Mouse (Mus musculus): ENCODE measurements around the gene Tfpi. TPM values are rescaled to one million over a fixed set of nuclear protein-coding genes. Genes with fewer than 3 reads are reported as not detected.
A peak's percentile ranks its signal among the peaks of the same experiment; 100 is the strongest.

Tfpi gene
- polyA plus RNA-seq (2012; fragmentation: generic; extraction: Trizol), result 7.6 TPM
- long read RNA-seq, experiment 1, partial matches to known transcripts, result 2 of 21 reads
- long read RNA-seq, experiment 1, other reads (novel, unspliced or antisense), result 15 of 21 reads
- long read RNA-seq, experiment 2, transcript Tfpi-202 (8 exons, 3,576 nt), result major isoform, 15 of 91 reads
- long read RNA-seq, experiment 2, transcript Tfpi-204 (8 exons, 3,614 nt), result minor isoform, 8 of 91 reads
- long read RNA-seq, experiment 2, partial matches to known transcripts, result 1 of 91 reads
- long read RNA-seq, experiment 2, other reads (novel, unspliced or antisense), result 66 of 91 reads

DNA sequence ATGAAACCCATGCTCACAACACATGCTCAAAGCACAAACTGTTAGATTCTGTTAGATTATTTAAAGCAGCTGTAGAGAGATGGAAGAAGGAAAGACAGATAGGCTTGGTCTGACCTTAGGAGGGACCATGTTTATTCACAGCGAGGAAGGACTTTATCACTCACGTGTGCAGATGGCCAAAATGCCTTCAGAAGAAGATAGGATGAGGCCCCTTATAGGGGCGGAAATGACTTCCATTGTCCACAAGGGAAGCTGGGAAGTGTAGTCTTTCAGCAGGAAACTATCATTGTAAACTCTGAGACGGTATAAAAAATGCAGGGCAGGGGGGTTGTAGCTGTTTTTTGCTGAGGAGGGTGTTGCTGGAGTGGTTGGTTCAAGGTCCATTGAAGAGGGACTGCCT is at the start of gene Tfpi:
TSS of gene Tfpi (minus strand) at position 199 of the 400 bp plus-strand sequence.
- Histone ChIP-seq H3K79me2 (ENCODE audit: control insufficient read depth, insufficient read depth) (no peaks in the 10 kb centered on the region), H3K36me3 (ENCODE audit: control insufficient read depth, insufficient read depth) (peaks cover 12% of the 10 kb centered on the region), H3K79me3 (ENCODE audit: low read depth) (no peaks in the 10 kb centered on the region), H3K4me3 (ENCODE audit: insufficient read depth, poor library complexity, severe bottlenecking) (peak within 1 kb of the TSS; percentile 29), H3ac (ENCODE audit: control insufficient read depth, insufficient read length, low read depth) (peak within 1 kb of the TSS; percentile 49), H3K27me3 (ENCODE audit: control insufficient read depth, insufficient read depth, insufficient read length) (no peaks in the 10 kb centered on the region)
- TF ChIP-seq MYOD1 (IDR thresholded peaks at IDR 0.05; ENCODE audit: control insufficient read depth, insufficient read length, low read depth) (no peak), USF1 (IDR thresholded peaks at IDR 0.05; ENCODE audit: low read depth) (peak; percentile 52)

DNA sequence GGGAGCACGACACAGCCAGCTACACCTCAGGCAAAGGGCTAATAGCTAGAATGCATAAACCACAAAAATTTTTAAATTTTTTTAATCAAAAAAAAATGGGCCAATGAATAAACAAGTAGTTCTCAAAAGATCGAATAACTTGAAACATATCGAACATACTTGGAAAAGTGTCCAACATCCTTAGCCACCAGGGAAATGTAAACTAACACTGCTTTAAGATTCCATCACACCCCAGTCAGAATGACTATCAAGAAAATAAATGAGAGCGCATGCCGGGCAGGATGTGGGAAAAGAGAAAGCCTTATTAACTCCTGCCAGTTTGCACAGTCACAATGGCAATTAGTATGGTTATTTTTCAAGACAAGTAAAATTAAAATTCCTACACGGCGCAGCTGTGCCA is 49.6 kb upstream of the Tfpi start:
- Histone ChIP-seq H3K27me3 (ENCODE audit: control insufficient read depth, insufficient read depth, insufficient read length) (no peaks in the 10 kb centered on the region), H3K79me2 (ENCODE audit: control insufficient read depth, insufficient read depth) (no peaks in the 10 kb centered on the region), H3K4me3 (ENCODE audit: insufficient read depth, poor library complexity, severe bottlenecking) (no peak overlapping the region), H3K36me3 (ENCODE audit: control insufficient read depth, insufficient read depth) (no peaks in the 10 kb centered on the region), H3K79me3 (ENCODE audit: low read depth) (no peaks in the 10 kb centered on the region), H3ac (ENCODE audit: control insufficient read depth, insufficient read length, low read depth) (no peak overlapping the region)
- TF ChIP-seq MYOG (IDR thresholded peaks at IDR 0.05; ENCODE audit: control insufficient read depth, extremely low read depth, insufficient read length), result no peak
- no peak for TF ChIP-seq MYOD1 (IDR thresholded peaks at IDR 0.05; ENCODE audit: control insufficient read depth, insufficient read length, low read depth)
- no peak for TF ChIP-seq MAX (IDR thresholded peaks at IDR 0.05)
- no peak for TF ChIP-seq FOSL1 (IDR thresholded peaks at IDR 0.05; ENCODE audit: insufficient read depth, low read length, poor library complexity, severe bottlenecking)
- no peak for TF ChIP-seq USF1 (IDR thresholded peaks at IDR 0.05; ENCODE audit: low read depth)
- TF ChIP-seq CEBPB (IDR thresholded peaks at IDR 0.05; ENCODE audit: low read depth), result no peak
- TF ChIP-seq CTCF (IDR thresholded peaks at IDR 0.05; ENCODE audit: control insufficient read depth, insufficient read depth, insufficient read length), result no peak

DNA sequence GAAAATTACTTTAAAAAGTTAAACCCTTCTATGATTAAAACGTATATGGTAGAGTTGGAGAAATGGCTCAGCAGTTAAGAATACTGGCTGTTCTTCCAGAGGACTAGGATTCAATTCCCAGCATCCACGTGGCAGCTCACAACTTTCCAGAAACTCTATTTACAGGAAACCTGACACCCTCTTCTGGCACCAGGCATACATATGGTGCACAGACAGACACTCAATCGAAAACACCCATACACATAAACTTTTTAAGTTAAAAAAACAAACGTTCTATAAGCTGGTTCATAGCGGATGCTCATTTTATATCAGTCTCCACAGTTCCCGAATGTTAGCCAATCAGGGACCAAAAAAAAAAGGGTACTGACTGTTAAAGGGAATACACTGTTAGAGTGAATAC is 49.2 kb upstream of the Tfpi start:
- Histone ChIP-seq H3K36me3 (ENCODE audit: control insufficient read depth, insufficient read depth) (no peaks in the 10 kb centered on the region), H3K4me3 (ENCODE audit: insufficient read depth, poor library complexity, severe bottlenecking) (no peak overlapping the region), H3K79me3 (ENCODE audit: low read depth) (no peaks in the 10 kb centered on the region), H3K79me2 (ENCODE audit: control insufficient read depth, insufficient read depth) (no peaks in the 10 kb centered on the region), H3ac (ENCODE audit: control insufficient read depth, insufficient read length, low read depth) (no peak overlapping the region), H3K27me3 (ENCODE audit: control insufficient read depth, insufficient read depth, insufficient read length) (no peaks in the 10 kb centered on the region)
- TF ChIP-seq FOSL1 (IDR thresholded peaks at IDR 0.05; ENCODE audit: insufficient read depth, low read length, poor library complexity, severe bottlenecking) (no peak), MYOG (IDR thresholded peaks at IDR 0.05; ENCODE audit: control insufficient read depth, extremely low read depth, insufficient read length) (no peak), MYOD1 (IDR thresholded peaks at IDR 0.05; ENCODE audit: control insufficient read depth, insufficient read length, low read depth) (no peak), MAX (IDR thresholded peaks at IDR 0.05) (no peak), CEBPB (IDR thresholded peaks at IDR 0.05; ENCODE audit: low read depth) (no peak), CTCF (IDR thresholded peaks at IDR 0.05; ENCODE audit: control insufficient read depth, insufficient read depth, insufficient read length) (no peak), USF1 (IDR thresholded peaks at IDR 0.05; ENCODE audit: low read depth) (no peak)

DNA sequence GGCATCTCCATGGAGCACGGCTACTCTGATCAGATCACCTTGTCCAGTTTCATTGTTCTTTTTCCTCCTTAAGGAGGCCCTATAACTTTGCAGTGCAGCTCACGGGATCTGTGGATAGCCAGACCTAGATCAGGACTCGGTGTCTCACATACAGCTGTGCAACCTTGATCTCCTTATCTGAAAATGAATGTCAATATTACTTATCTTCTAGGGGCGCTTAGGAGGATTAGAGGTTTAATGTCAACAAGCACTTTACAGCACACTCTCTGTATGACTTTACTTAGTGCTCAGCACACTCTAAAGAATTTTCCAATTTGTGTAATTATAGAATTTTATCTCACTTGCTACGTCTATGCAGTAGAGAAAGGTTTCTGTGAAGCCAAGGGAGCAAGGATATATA is 48.5 kb upstream of the Tfpi start:
- Histone ChIP-seq H3K79me3 (ENCODE audit: low read depth) (no peaks in the 10 kb centered on the region), H3ac (ENCODE audit: control insufficient read depth, insufficient read length, low read depth) (no peak overlapping the region), H3K79me2 (ENCODE audit: control insufficient read depth, insufficient read depth) (no peaks in the 10 kb centered on the region), H3K4me3 (ENCODE audit: insufficient read depth, poor library complexity, severe bottlenecking) (no peak overlapping the region), H3K27me3 (ENCODE audit: control insufficient read depth, insufficient read depth, insufficient read length) (no peaks in the 10 kb centered on the region), H3K36me3 (ENCODE audit: control insufficient read depth, insufficient read depth) (no peaks in the 10 kb centered on the region)
- no peak for TF ChIP-seq MYOD1 (IDR thresholded peaks at IDR 0.05; ENCODE audit: control insufficient read depth, insufficient read length, low read depth)
- TF ChIP-seq CTCF (IDR thresholded peaks at IDR 0.05; ENCODE audit: control insufficient read depth, insufficient read depth, insufficient read length), result no peak
- no peak for TF ChIP-seq MAX (IDR thresholded peaks at IDR 0.05)
- no peak for TF ChIP-seq MYOG (IDR thresholded peaks at IDR 0.05; ENCODE audit: control insufficient read depth, extremely low read depth, insufficient read length)
- no peak for TF ChIP-seq CEBPB (IDR thresholded peaks at IDR 0.05; ENCODE audit: low read depth)
- no peak for TF ChIP-seq FOSL1 (IDR thresholded peaks at IDR 0.05; ENCODE audit: insufficient read depth, low read length, poor library complexity, severe bottlenecking)
- no peak for TF ChIP-seq USF1 (IDR thresholded peaks at IDR 0.05; ENCODE audit: low read depth)

DNA sequence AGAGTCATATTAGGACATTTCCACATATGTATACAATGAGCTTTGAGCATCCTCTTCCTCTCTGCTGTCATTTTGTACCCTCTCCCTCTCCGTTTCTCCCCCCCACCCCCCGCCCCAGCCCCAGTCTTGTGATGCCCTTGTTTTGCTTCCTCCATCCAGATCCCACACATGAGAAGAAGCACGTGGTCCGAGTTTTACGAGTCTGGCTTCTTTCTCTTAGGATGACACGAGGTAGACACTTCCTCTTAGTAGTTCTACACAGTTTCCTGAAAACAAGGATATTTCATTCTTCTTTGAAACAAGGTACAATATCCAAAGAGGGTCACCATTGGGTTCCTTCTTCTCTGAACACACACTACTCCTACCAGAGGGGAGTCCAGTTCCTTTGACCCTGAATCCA is 47.4 kb upstream of the Tfpi start:
- H3K79me3 ChIP-seq (ENCODE audit: low read depth), result no peaks in the 10 kb centered on the region
- TF ChIP-seq CEBPB (IDR thresholded peaks at IDR 0.05; ENCODE audit: low read depth), result no peak
- H3ac ChIP-seq (ENCODE audit: control insufficient read depth, insufficient read length, low read depth), result no peak overlapping the region
- no peaks in the 10 kb centered on the region for H3K79me2 ChIP-seq (ENCODE audit: control insufficient read depth, insufficient read depth)
- H3K27me3 ChIP-seq (ENCODE audit: control insufficient read depth, insufficient read depth, insufficient read length), result no peaks in the 10 kb centered on the region
- H3K4me3 ChIP-seq (ENCODE audit: insufficient read depth, poor library complexity, severe bottlenecking), result no peak overlapping the region
- H3K36me3 ChIP-seq (ENCODE audit: control insufficient read depth, insufficient read depth), result no peaks in the 10 kb centered on the region

DNA sequence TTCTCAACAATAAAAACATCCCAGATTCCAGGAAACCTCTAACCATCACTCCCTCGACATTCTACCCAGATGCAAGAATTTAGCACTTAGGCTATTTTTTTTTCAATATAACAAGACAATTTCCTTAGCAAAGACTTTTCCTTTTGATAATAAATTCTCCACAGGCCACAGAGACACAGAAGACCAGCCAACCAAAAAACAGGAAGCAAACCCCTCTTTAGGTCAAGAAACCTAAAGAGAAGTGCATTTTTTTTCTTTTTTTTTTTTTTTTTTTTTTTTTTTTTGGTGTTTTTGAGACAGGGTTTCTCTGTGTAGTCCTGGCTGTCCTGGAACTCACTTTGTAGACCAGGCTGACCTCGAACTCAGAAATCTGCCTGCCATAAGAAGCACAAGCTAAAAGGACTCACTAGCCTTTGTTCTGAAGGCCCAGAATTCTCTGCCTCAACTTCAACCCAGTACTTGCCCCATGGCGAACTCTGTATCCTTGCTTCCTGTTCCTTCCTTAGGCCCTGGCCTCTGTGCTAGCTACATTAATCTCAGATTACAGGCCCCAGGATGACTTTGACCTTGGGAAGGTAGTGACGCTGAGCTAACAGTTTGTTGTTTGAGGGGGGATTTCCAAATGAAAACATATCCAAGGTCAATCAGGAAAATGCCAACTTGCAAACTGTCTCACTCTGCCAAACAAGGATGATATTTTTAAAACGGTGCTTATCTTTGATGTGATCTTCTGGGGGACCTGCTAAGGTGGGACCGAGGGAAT is 46.7 kb upstream of the Tfpi start:
- H3K27me3 ChIP-seq (ENCODE audit: control insufficient read depth, insufficient read depth, insufficient read length), result no peaks in the 10 kb centered on the region
- H3K4me3 ChIP-seq (ENCODE audit: insufficient read depth, poor library complexity, severe bottlenecking), result no peak overlapping the region
- no peaks in the 10 kb centered on the region for H3K36me3 ChIP-seq (ENCODE audit: control insufficient read depth, insufficient read depth)
- H3K79me3 ChIP-seq (ENCODE audit: low read depth), result no peaks in the 10 kb centered on the region
- TF ChIP-seq CEBPB (IDR thresholded peaks at IDR 0.05; ENCODE audit: low read depth) (no peak), MYOG (IDR thresholded peaks at IDR 0.05; ENCODE audit: control insufficient read depth, extremely low read depth, insufficient read length) (no peak), USF1 (IDR thresholded peaks at IDR 0.05; ENCODE audit: low read depth) (no peak), MYOD1 (IDR thresholded peaks at IDR 0.05; ENCODE audit: control insufficient read depth, insufficient read length, low read depth) (no peak), FOSL1 (IDR thresholded peaks at IDR 0.05; ENCODE audit: insufficient read depth, low read length, poor library complexity, severe bottlenecking) (no peak), CTCF (IDR thresholded peaks at IDR 0.05; ENCODE audit: control insufficient read depth, insufficient read depth, insufficient read length) (no peak), MAX (IDR thresholded peaks at IDR 0.05) (no peak)
- H3ac ChIP-seq (ENCODE audit: control insufficient read depth, insufficient read length, low read depth), result no peak overlapping the region
- H3K79me2 ChIP-seq (ENCODE audit: control insufficient read depth, insufficient read depth), result no peaks in the 10 kb centered on the region
